Mouse (Mus musculus) MEL (cell line): ENCODE measurements at regions not wholly inside any gene's neighbourhood (a gene's known extent, or its start where the extent isn't known, plus 50 kb on each side); places are given as distances from the start of the nearest gene placed in this dataset.

Experiments used
- CTCF ChIP-seq, 3 experiments: IDR thresholded peaks in 2 of 3; conservative IDR thresholded peaks in 1 of 3; 2 replicates each; pipeline ENCODE4 v1.5.1; 2011 to 2012; ENCODE audit warnings: low read length in 3 of 3, low read depth in 2 of 3, mild to moderate bottlenecking in 2 of 3, improper control_type of control experiment in 1 of 3, inconsistent platforms in 1 of 3, mixed read lengths in 1 of 3, moderate library complexity in 1 of 3; ENCODE audit not compliant: control insufficient read depth in 1 of 3, insufficient read depth in 1 of 3, poor library complexity in 1 of 3, severe bottlenecking in 1 of 3
- POLR2A ChIP-seq, 2 experiments: IDR thresholded peaks; 2 replicates each; pipeline ENCODE4 v1.6.1; 2011 to 2012; ENCODE audit warnings: low read length in 2 of 2, mild to moderate bottlenecking in 2 of 2, control low read depth in 1 of 2, improper control_type of control experiment in 1 of 2, low read depth in 1 of 2, moderate library complexity in 1 of 2; ENCODE audit not compliant: control insufficient read depth in 1 of 2, insufficient read depth in 1 of 2, poor library complexity in 1 of 2
- ZC3H11A ChIP-seq: IDR thresholded peaks from 2 replicates; pipeline ENCODE4 v1.6.1; 2012; ENCODE audit warnings: low read depth, mild to moderate bottlenecking, inconsistent platforms, low read length, improper control_type of control experiment
- ZKSCAN1 ChIP-seq: IDR thresholded peaks from 2 replicates; pipeline ENCODE4 v1.6.1; 2012; ENCODE audit warnings: low read depth, mild to moderate bottlenecking, inconsistent platforms, low read length, improper control_type of control experiment, moderate library complexity

- TF ChIP-seq ZC3H11A (no peak), POLR2A (IDR thresholded peaks at IDR 0.05; ENCODE audit: control insufficient read depth in 1 of 2, insufficient read depth in 1 of 2, low read depth in 1 of 2, low read length in 2 of 2, poor library complexity in 1 of 2) (no peak), CTCF (IDR thresholded peaks at IDR 0.05 in 2 of 3, conservative IDR thresholded peaks at IDR 0.05 in 1 of 3; ENCODE audit: control insufficient read depth in 1 of 3, insufficient read depth in 1 of 3, low read depth in 2 of 3, low read length in 3 of 3, poor library complexity in 1 of 3, severe bottlenecking in 1 of 3) (no peak), ZKSCAN1 (no peak)
These were observed 454.0 kb upstream of the Jmjd1c start for GRCm38 (mm10) chr10:66641966-66642365.
